Mouse (Mus musculus): ENCODE measurements around the gene Lrp1.

Lrp1 gene

GRCm38 (mm10) chr10:127622057-127622392 is 1.1 kb upstream of the Lrp1 start:
- peaks cover 45% of the 10 kb centered on the region for H3K4me1 ChIP-seq (replicated peaks; ENCODE audit: low read depth, low read length)
- peak overlapping the region; percentile 96 for H3K4me3 ChIP-seq (replicated peaks; ENCODE audit: low read length)

GRCm38 (mm10) chr10:127621191-127622056 is 476 bp upstream of the Lrp1 start:
- Histone ChIP-seq H3K4me3 (replicated peaks; ENCODE audit: low read length) (peak overlapping the region; percentile 96), H3K27me3 (ENCODE audit: insufficient read depth, low read length) (peaks cover 21% of the 10 kb centered on the region), H3K4me1 (replicated peaks; ENCODE audit: low read depth, low read length) (peaks cover 51% of the 10 kb centered on the region), H3K36me3 (ENCODE audit: insufficient read depth, low read length) (peaks cover 7% of the 10 kb centered on the region), H3K9me3 (ENCODE audit: low read length) (peaks cover 6% of the 10 kb centered on the region)
- TF ChIP-seq NANOG (IDR thresholded peaks at IDR 0.05; ENCODE audit: borderline replicate concordance, low read length): no peak
- TF ChIP-seq POU5F1 (IDR thresholded peaks at IDR 0.05; ENCODE audit: borderline replicate concordance, low read length): no peak

More at GRCm38 (mm10) chr10:127622057-127622392, 1.1 kb upstream of the Lrp1 start:
- Histone ChIP-seq H3K9me3 (ENCODE audit: low read length) (peaks cover 11% of the 10 kb centered on the region), H3K27me3 (ENCODE audit: insufficient read depth, low read length) (peaks cover 21% of the 10 kb centered on the region), H3K36me3 (ENCODE audit: insufficient read depth, low read length) (peaks cover 7% of the 10 kb centered on the region)
- no peak for TF ChIP-seq CTCF (conservative IDR thresholded peaks at IDR 0.05; ENCODE audit: low read length)
- TF ChIP-seq NANOG (IDR thresholded peaks at IDR 0.05; ENCODE audit: borderline replicate concordance, low read length): no peak
- no peak for TF ChIP-seq POU5F1 (IDR thresholded peaks at IDR 0.05; ENCODE audit: borderline replicate concordance, low read length)

- peaks cover 4% of the 10 kb centered on the region for H3K36me3 ChIP-seq (ENCODE audit: insufficient read depth, low read length)
- peak overlapping the region; percentile 79 for H3K4me3 ChIP-seq (replicated peaks; ENCODE audit: low read length)
- TF ChIP-seq NANOG (IDR thresholded peaks at IDR 0.05; ENCODE audit: borderline replicate concordance, low read length) (no peak), POU5F1 (IDR thresholded peaks at IDR 0.05; ENCODE audit: borderline replicate concordance, low read length) (no peak), CTCF (conservative IDR thresholded peaks at IDR 0.05; ENCODE audit: low read length) (no peak)
- H3K9me3 ChIP-seq (ENCODE audit: low read length): no peaks in the 10 kb centered on the region
- H3K4me1 ChIP-seq (replicated peaks; ENCODE audit: low read depth, low read length): peaks cover 65% of the 10 kb centered on the region
- H3K27me3 ChIP-seq (ENCODE audit: insufficient read depth, low read length): peaks cover 23% of the 10 kb centered on the region
Observed at GRCm38 (mm10) chr10:127619941-127620405, 975 bp downstream of the Lrp1 start.

GRCm38 (mm10) chr10:127619119-127619721 is 1.7 kb downstream of the Lrp1 start:
- H3K27me3 ChIP-seq (ENCODE audit: insufficient read depth, low read length): peaks cover 23% of the 10 kb centered on the region
- no peak for TF ChIP-seq NANOG (IDR thresholded peaks at IDR 0.05; ENCODE audit: borderline replicate concordance, low read length)
- no peak for TF ChIP-seq CTCF (conservative IDR thresholded peaks at IDR 0.05; ENCODE audit: low read length)
- TF ChIP-seq POU5F1 (IDR thresholded peaks at IDR 0.05; ENCODE audit: borderline replicate concordance, low read length): no peak
- H3K4me1 ChIP-seq (replicated peaks; ENCODE audit: low read depth, low read length): peaks cover 73% of the 10 kb centered on the region
- no peaks in the 10 kb centered on the region for H3K9me3 ChIP-seq (ENCODE audit: low read length)
- peaks cover 4% of the 10 kb centered on the region for H3K36me3 ChIP-seq (ENCODE audit: insufficient read depth, low read length)
- H3K4me3 ChIP-seq (replicated peaks; ENCODE audit: low read length): peak overlapping the region; percentile 67; the same call in 1 of the 2 replicates

- no peaks in the 10 kb centered on the region for H3K9me3 ChIP-seq (ENCODE audit: low read length)
- H3K36me3 ChIP-seq (ENCODE audit: insufficient read depth, low read length): no peaks in the 10 kb centered on the region
- peaks cover 83% of the 10 kb centered on the region for H3K4me1 ChIP-seq (replicated peaks; ENCODE audit: low read depth, low read length)
- H3K4me3 ChIP-seq (replicated peaks; ENCODE audit: low read length): no peak overlapping the region
- H3K27me3 ChIP-seq (ENCODE audit: insufficient read depth, low read length): peaks cover 25% of the 10 kb centered on the region
- TF ChIP-seq CTCF (conservative IDR thresholded peaks at IDR 0.05; ENCODE audit: low read length) (no peak), NANOG (IDR thresholded peaks at IDR 0.05; ENCODE audit: borderline replicate concordance, low read length) (no peak), POU5F1 (IDR thresholded peaks at IDR 0.05; ENCODE audit: borderline replicate concordance, low read length) (no peak)
Observed at GRCm38 (mm10) chr10:127618173-127618572, 2.8 kb downstream of the Lrp1 start.

- Histone ChIP-seq H3K4me1 (replicated peaks; ENCODE audit: low read depth, low read length) (peaks cover 86% of the 10 kb centered on the region), H3K36me3 (ENCODE audit: insufficient read depth, low read length) (no peaks in the 10 kb centered on the region), H3K27me3 (ENCODE audit: insufficient read depth, low read length) (peaks cover 33% of the 10 kb centered on the region), H3K4me3 (replicated peaks; ENCODE audit: low read length) (no peak overlapping the region), H3K9me3 (ENCODE audit: low read length) (no peaks in the 10 kb centered on the region)
- TF ChIP-seq POU5F1 (IDR thresholded peaks at IDR 0.05; ENCODE audit: borderline replicate concordance, low read length) (no peak), NANOG (IDR thresholded peaks at IDR 0.05; ENCODE audit: borderline replicate concordance, low read length) (no peak), CTCF (conservative IDR thresholded peaks at IDR 0.05; ENCODE audit: low read length) (no peak)
Observed at GRCm38 (mm10) chr10:127617294-127617693, 3.7 kb downstream of the Lrp1 start.

GRCm38 (mm10) chr10:127616261-127616679 is 4.7 kb downstream of the Lrp1 start:
- Histone ChIP-seq H3K4me1 (replicated peaks; ENCODE audit: low read depth, low read length) (peaks cover 91% of the 10 kb centered on the region), H3K4me3 (replicated peaks; ENCODE audit: low read length) (0 out of 2 replicates have a peak overlapping the region, but pooled peaks have one; percentile 3), H3K9me3 (ENCODE audit: low read length) (no peaks in the 10 kb centered on the region), H3K27me3 (ENCODE audit: insufficient read depth, low read length) (peaks cover 33% of the 10 kb centered on the region), H3K36me3 (ENCODE audit: insufficient read depth, low read length) (no peaks in the 10 kb centered on the region)
- TF ChIP-seq NANOG (IDR thresholded peaks at IDR 0.05; ENCODE audit: borderline replicate concordance, low read length) (no peak), CTCF (conservative IDR thresholded peaks at IDR 0.05; ENCODE audit: low read length) (no peak), POU5F1 (IDR thresholded peaks at IDR 0.05; ENCODE audit: borderline replicate concordance, low read length) (no peak)

GRCm38 (mm10) chr10:127615591-127615990 is 5.4 kb downstream of the Lrp1 start:
- Histone ChIP-seq H3K27me3 (ENCODE audit: insufficient read depth, low read length) (peaks cover 33% of the 10 kb centered on the region), H3K36me3 (ENCODE audit: insufficient read depth, low read length) (no peaks in the 10 kb centered on the region), H3K9me3 (ENCODE audit: low read length) (no peaks in the 10 kb centered on the region), H3K4me1 (replicated peaks; ENCODE audit: low read depth, low read length) (peaks cover 95% of the 10 kb centered on the region), H3K4me3 (replicated peaks; ENCODE audit: low read length) (0 out of 2 replicates have a peak overlapping the region, but pooled peaks have one; percentile 3)
- TF ChIP-seq POU5F1 (IDR thresholded peaks at IDR 0.05; ENCODE audit: borderline replicate concordance, low read length) (no peak), NANOG (IDR thresholded peaks at IDR 0.05; ENCODE audit: borderline replicate concordance, low read length) (no peak), CTCF (conservative IDR thresholded peaks at IDR 0.05; ENCODE audit: low read length) (no peak)

Measured in E14TG2a.4 (cell line).